Mouse (Mus musculus) CD4-positive helper T cell, adult 2 months (primary cell): ENCODE measurements around the gene H2al1a.

Source experiments
- DNase-seq: peaks from one replicate; pipeline ENCODE4 v3.0.0-alpha.2; 2012; ENCODE audit warnings: low read depth, missing footprints, low spot score

Gene H2al1a

DNA sequence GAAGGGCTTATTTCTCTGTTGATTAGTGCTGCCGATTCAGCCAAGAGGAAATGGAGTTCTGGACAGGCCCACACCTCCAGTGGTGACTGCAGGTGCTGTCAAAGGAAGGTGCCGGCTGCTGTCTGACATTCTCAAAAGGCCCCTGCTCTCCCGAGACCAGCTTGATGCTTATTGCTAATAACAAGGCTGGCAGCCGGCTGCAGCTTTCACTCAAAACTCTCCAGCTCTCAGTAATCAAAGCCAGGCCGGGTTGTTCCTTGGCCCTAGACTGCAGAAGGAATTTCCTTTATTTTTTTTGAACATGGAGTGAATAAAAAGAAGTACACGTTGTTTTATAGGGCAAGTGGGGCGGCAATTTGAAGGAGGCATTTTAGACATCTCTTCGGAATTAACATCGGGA is 46.7 kb downstream of the H2al1a start:
- DNase-seq: no peak

DNA sequence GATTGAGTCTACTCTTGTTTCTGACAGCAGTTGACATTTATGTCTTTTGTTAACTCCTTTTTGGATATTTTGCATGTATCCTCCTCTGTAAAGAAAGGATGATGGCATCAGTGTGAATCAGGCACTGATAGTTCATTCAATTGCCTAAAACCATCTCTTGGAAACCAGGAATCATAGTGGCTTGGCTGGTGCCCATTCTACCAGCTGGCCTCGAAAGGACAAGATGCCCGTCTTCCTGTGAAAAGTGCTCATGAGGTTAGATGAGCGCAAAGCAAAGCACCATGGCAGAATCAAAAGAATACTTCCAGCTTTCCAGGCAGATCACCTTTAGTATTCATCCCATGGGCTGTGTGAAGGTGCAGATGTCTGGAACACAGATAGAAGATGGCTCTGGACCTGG is 47.7 kb downstream of the H2al1a start:
- no peak for DNase-seq
